Mouse (Mus musculus) hindbrain, postnatal 0 days (tissue): ENCODE measurements around the gene Phactr1. TPM values are rescaled to one million over a fixed set of nuclear protein-coding genes. Genes with fewer than 3 reads are reported as not detected.

ENCODE experiments used
- ATAC-seq: fragments of 200-750 bp; cut with Nextera tagmentation; 2 replicates; pipeline ENCODE4 v1.8.0; 2017; ENCODE audit warnings: mild to moderate bottlenecking, moderate TSS enrichment, moderate library complexity
- DNase-seq: peaks from one replicate; pipeline ENCODE4 v3.0.0-alpha.2; 2015; ENCODE audit warnings: low spot score
- H3K27ac ChIP-seq: fragments of 300-500 bp; sonication (generic); 2 replicates; pipeline ENCODE4 v1.5.1; 2014; ENCODE audit warnings: mild to moderate bottlenecking
- H3K27me3 ChIP-seq: fragments of 300-500 bp; sonication (generic); 2 replicates; pipeline ENCODE4 v1.6.1; 2014; ENCODE audit warnings: low read length, mixed read lengths; ENCODE audit not compliant: insufficient read depth
- H3K36me3 ChIP-seq: fragments of 300-500 bp; sonication (generic); 2 replicates; pipeline ENCODE4 v1.6.1; 2014; ENCODE audit warnings: low read length, mixed read lengths; ENCODE audit not compliant: insufficient read depth
- H3K4me1 ChIP-seq: fragments of 300-500 bp; sonication (generic); 2 replicates; pipeline ENCODE4 v1.6.1; 2014; ENCODE audit warnings: antibody characterized with exemption, low read length, mixed read lengths; ENCODE audit not compliant: insufficient read depth
- H3K4me2 ChIP-seq: fragments of 300-500 bp; sonication (generic); 2 replicates; pipeline ENCODE4 v1.6.1; 2014; ENCODE audit warnings: low read depth, mild to moderate bottlenecking, low read length, moderate library complexity, mixed read lengths
- H3K4me3 ChIP-seq: fragments of 300-500 bp; sonication (generic); 2 replicates; pipeline ENCODE4 v1.5.1; 2014; ENCODE audit warnings: low read length
- H3K9ac ChIP-seq: fragments of 300-500 bp; sonication (generic); replicated peaks from 2 replicates; pipeline ENCODE4 v1.6.1; 2014; ENCODE audit warnings: mild to moderate bottlenecking, low read length, moderate library complexity, mixed read lengths
- H3K9me3 ChIP-seq: fragments of 300-500 bp; sonication (generic); 2 replicates; pipeline ENCODE4 v1.6.1; 2016; ENCODE audit warnings: low read length, mixed read lengths
- CTCF ChIP-seq: IDR thresholded peaks from 2 replicates; pipeline ENCODE4 v1.5.1; 2016; ENCODE audit warnings: antibody characterized with exemption, control low read depth, low read depth
- WGBS: fragments of 180-500 bp; shearing (Covaris S2); extraction: QIAGEN DNeasy Blood & Tissue Kit; methylation state at CpG from one replicate; pipeline ENCODE4 v1.1.7; 2014; 5-methylcytosine and 5-hydroxymethylcytosine counted together
- polyA plus RNA-seq: library from polyadenylated mRNA; unstranded; fragments of >200 nt; fragmentation: Nextera tagmentation; extraction: Ambion mirVana; gene quantifications from 2 replicates; pipeline ENCODE4 v1.2.1, GENCODE M21; 2015
- total RNA-seq: library from RNA; depleted of rRNA; stranded (reverse); fragments of >200 nt; gene quantifications from 2 replicates; pipeline ENCODE4 v1.2.3, GENCODE M21; 2014

The Phactr1 gene
- total and polyA plus RNA-seq, 2 experiments from 2014 or later: 46.6 to 56.7 TPM

GRCm38 (mm10) chr13:42884033-42884724 is 203.8 kb downstream of the Phactr1 start:
- Histone ChIP-seq H3K4me1 (no peaks in the 10 kb centered on the region), H3K9me3 (no peaks in the 10 kb centered on the region), H3K27ac (no peak overlapping the region), H3K4me2 (no peak overlapping the region), H3K36me3 (no peaks in the 10 kb centered on the region), H3K9ac (no peak overlapping the region), H3K4me3 (no peak overlapping the region), H3K27me3 (no peaks in the 10 kb centered on the region)
- no peak for TF ChIP-seq CTCF
- ATAC-seq: no peak
- 75% methylated on average over 14 of the region's 14 CpGs for WGBS
- DNase-seq: no peak

- no peak for ATAC-seq
These were observed 204.3 kb downstream of the Phactr1 start for GRCm38 (mm10) chr13:42884725-42885115.

GRCm38 (mm10) chr13:42887701-42888100 is 207.3 kb downstream of the Phactr1 start:
- no peak for DNase-seq
- Histone ChIP-seq H3K27me3 (no peaks in the 10 kb centered on the region), H3K36me3 (no peaks in the 10 kb centered on the region), H3K9me3 (no peaks in the 10 kb centered on the region), H3K4me1 (no peaks in the 10 kb centered on the region; the same call in 1 of the 2 replicates), H3K4me2 (no peak overlapping the region), H3K27ac (no peak overlapping the region), H3K4me3 (no peak overlapping the region), H3K9ac (no peak overlapping the region)
- WGBS: 86% methylated on average over 5 of the region's 5 CpGs
- ATAC-seq: no peak
- no peak for TF ChIP-seq CTCF

More at GRCm38 (mm10) chr13:42884725-42885115, 204.3 kb downstream of the Phactr1 start:
- no peaks in the 10 kb centered on the region for H3K9me3 ChIP-seq
- H3K9ac ChIP-seq: no peak overlapping the region
- 84% methylated on average over 1 of the region's 1 CpGs for WGBS
- H3K27ac ChIP-seq: no peak overlapping the region
- H3K4me2 ChIP-seq: no peak overlapping the region
- no peak for TF ChIP-seq CTCF
- H3K36me3 ChIP-seq: no peaks in the 10 kb centered on the region
- H3K27me3 ChIP-seq: no peaks in the 10 kb centered on the region
- DNase-seq: no peak
- H3K4me1 ChIP-seq: no peaks in the 10 kb centered on the region; the same call in 1 of the 2 replicates
- H3K4me3 ChIP-seq: no peak overlapping the region

- H3K27me3 ChIP-seq: no peaks in the 10 kb centered on the region
- DNase-seq (no peak), ATAC-seq (no peak)
- 69% methylated on average over 12 of the region's 12 CpGs for WGBS
- no peaks in the 10 kb centered on the region for H3K9me3 ChIP-seq
- no peak overlapping the region for H3K4me2 ChIP-seq
- H3K36me3 ChIP-seq: no peaks in the 10 kb centered on the region
- TF ChIP-seq CTCF: no peak
- H3K27ac ChIP-seq: no peak overlapping the region
- H3K4me1 ChIP-seq: no peaks in the 10 kb centered on the region; the same call in 1 of the 2 replicates
- no peak overlapping the region for H3K9ac ChIP-seq
- no peak overlapping the region for H3K4me3 ChIP-seq
These were observed 209.4 kb downstream of the Phactr1 start for GRCm38 (mm10) chr13:42889516-42890474.

- no peak for TF ChIP-seq CTCF
These were observed 210.2 kb downstream of the Phactr1 start for GRCm38 (mm10) chr13:42890651-42891050.

GRCm38 (mm10) chr13:42894016-42894415 is 213.6 kb downstream of the Phactr1 start:
- DNase-seq (peak; percentile 45), ATAC-seq (no peak)
- no peak overlapping the region for H3K9ac ChIP-seq
- no peaks in the 10 kb centered on the region for H3K27me3 ChIP-seq
- no peak for TF ChIP-seq CTCF
- H3K36me3 ChIP-seq: no peaks in the 10 kb centered on the region
- H3K4me3 ChIP-seq: no peak overlapping the region
- H3K27ac ChIP-seq: no peak overlapping the region
- 59% methylated on average over 10 of the region's 10 CpGs for WGBS
- H3K9me3 ChIP-seq: no peaks in the 10 kb centered on the region
- no peak overlapping the region for H3K4me2 ChIP-seq
- H3K4me1 ChIP-seq: no peaks in the 10 kb centered on the region; the same call in 1 of the 2 replicates

More at GRCm38 (mm10) chr13:42890651-42891050, 210.2 kb downstream of the Phactr1 start:
- Histone ChIP-seq H3K4me1 (no peaks in the 10 kb centered on the region; the same call in 1 of the 2 replicates), H3K27ac (no peak overlapping the region), H3K9me3 (no peaks in the 10 kb centered on the region), H3K4me2 (no peak overlapping the region), H3K9ac (no peak overlapping the region), H3K27me3 (no peaks in the 10 kb centered on the region), H3K36me3 (no peaks in the 10 kb centered on the region), H3K4me3 (no peak overlapping the region)
- WGBS: 51% methylated on average over 5 of the region's 5 CpGs
- DNase-seq (no peak), ATAC-seq (no peak)
